Mouse (Mus musculus) megakaryocyte-erythroid progenitor cell, adult 5-6 weeks (primary cell): ENCODE results near the gene Prdx2. TPM values are rescaled to one million over a fixed set of nuclear protein-coding genes. Genes with fewer than 3 reads are reported as not detected.
A peak's percentile ranks its signal among the peaks of the same experiment; 100 is the strongest.

Experiments
- ATAC-seq: replicated peaks from 2 replicates; pipeline ENCODE4 v1.8.0; 2016; ENCODE audit warnings: mild to moderate bottlenecking, inconsistent platforms; ENCODE audit not compliant: severe bottlenecking, poor library complexity, low FRiP score, low TSS enrichment
- total RNA-seq, 2 experiments: library from RNA; stranded (forward) in 1 of 2; stranded (reverse) in 1 of 2; fragments of 200-1000, 215-1000 nt in 1 of 2; fragments of >200 nt in 1 of 2; fragmentation: Nextera tagmentation in 1 of 2; gene quantifications; 2 replicates each; pipeline ENCODE4 v1.2.3; 2014 to 2017

The Prdx2 gene
- total RNA-seq, 2 experiments from 2014 or later: 898 to 1,021 TPM

DNA sequence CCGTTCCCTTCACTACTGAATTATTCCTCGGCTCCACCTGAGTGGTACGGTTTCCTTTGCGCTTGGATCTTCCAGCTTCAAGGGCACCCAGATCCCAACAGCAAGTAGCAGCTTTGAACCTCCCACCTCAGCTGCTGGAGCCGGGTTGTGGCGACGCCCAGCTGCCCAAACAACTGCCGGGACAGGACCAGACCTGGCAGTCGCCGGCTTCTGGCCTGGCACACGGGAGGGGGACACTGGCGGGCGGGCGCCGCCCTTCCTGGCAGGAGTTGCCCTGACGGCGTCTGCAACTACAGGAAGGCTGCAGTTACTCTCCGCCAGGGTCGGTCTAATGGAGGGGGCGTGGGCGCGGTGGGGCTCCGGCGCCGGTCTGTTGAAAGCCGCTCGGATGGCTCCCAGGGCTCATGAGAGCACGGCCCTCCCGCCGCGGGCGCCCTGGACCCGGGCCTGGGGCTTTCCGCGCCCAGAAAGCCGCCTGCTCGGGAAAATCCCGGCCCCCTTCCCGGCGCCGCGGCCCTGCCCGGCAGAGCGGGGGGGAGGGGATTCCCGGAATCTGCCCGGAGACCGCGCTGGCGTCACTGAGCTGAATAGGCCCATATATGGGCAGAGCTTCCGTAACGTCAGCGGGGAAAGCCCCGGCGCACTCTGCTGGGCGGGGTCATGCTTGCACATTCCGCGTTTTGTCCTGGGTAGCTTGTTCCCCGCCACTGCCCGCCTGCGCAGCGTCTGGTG, 6.8 kb downstream of the Prdx2 start:
- peak; percentile 67 for ATAC-seq

DNA sequence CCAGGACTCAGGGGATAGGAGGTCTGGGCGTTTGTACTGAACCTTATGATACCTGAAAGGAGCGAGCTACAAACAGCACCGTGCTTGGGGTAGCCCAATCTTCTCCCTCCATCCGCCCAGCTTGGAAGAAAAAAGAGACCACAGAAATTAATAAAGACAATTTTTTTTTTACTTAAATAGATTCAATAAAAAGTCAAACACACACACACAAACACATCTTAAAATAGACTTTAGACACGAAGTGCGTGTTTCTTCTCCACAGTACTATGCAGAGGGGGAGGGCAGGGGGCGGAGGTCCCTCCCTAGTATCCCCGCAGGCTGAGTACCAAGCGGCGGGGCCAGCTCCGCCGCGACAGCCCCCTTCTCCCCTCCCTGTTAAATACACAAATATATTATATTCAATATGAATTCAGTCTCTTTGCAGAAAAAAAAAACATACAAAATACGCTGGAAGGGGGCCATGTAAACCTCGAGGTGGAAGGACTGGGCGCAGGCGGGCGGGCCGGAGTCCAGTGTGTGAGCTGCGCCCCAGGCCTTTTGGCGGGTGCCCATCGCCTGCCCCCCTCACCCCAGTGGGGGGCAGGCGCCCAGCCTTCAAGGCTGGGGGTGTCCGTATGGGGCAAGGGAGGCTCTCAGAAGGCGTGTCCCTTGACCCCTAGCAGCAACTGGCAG, 7.5 kb downstream of the Prdx2 start:
- no peak for ATAC-seq

DNA sequence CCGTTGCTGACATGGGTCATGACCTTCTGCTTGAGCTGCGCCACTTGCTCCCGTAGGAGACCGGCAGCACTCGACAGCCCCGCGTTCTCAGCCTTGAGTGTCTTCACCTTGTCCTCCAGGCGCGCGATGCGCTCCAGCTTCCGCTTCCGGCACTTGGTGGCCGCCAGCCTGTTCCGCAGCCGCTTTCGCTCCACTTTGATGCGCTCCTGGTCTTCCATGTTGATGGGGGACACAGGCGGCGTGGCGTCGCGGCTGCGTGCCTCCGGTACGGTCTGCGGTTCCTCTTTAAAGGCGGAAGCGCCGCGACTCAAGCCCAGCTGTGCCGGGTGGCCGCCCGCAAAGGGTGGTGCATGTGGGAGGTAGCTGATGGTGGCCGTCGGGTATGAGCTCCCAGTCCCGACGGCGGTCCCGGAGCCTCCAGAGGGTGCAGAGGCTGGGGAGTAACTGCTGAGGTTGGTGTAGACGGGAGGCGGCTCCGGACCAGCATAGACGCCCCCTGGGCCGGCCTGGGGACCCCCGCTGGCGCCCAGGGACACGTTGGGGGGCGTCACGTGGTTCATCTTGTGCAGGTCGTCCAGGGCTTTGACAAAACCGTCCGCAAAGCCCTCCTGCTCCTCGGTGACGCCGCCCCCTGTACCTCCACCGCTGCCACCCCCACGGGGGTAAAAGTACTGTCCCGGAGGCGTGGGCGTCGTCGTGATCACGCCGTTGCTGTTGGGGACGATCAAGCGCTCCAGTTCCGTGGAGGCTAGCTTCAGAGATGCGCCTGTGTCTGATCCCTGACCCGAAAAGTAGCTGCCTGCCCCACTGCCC, 8.3 kb downstream of the Prdx2 start:
- 0 out of 2 replicates have a peak, but pooled peaks have one; percentile 3 for ATAC-seq

DNA sequence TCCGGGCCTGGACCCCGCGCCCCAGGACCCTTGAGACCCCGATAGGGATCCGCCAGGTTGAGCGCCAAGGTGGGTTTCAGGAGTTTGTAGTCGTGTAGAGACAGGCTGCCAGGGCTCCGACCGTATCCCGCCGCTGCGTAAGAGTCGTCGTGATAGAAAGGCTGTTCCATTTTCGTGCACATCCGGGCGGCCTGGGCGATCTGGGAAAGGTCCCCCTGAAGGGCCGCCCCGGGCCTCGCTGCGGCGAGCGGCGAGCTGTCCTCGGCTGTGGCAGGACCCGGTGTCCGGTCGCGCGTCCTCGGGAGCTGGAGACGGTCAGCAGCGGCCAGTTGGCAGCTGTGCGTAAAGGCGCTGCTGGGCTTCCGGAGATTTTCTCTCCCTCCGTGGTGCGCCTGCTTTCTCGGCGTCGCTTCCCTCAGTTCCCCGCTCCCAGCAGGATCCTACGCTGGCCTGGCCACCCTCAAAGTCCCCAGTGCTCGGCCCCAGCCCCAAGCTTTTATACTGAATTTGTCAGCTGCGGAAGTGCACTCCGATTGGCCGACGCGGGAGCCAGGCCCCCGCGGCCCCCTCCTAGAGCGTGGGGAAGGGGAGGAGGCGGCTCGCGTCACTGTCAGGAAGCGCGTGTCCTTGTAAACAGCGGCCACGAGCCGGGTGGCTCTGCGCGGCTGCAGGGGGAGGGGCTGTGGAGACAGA, 9.0 kb downstream of the Prdx2 start, which contains the start of gene Junb:
TSS of gene Junb (minus strand) at position 471 of the 693 bp plus-strand sequence.
- ATAC-seq: peak; percentile 20

DNA sequence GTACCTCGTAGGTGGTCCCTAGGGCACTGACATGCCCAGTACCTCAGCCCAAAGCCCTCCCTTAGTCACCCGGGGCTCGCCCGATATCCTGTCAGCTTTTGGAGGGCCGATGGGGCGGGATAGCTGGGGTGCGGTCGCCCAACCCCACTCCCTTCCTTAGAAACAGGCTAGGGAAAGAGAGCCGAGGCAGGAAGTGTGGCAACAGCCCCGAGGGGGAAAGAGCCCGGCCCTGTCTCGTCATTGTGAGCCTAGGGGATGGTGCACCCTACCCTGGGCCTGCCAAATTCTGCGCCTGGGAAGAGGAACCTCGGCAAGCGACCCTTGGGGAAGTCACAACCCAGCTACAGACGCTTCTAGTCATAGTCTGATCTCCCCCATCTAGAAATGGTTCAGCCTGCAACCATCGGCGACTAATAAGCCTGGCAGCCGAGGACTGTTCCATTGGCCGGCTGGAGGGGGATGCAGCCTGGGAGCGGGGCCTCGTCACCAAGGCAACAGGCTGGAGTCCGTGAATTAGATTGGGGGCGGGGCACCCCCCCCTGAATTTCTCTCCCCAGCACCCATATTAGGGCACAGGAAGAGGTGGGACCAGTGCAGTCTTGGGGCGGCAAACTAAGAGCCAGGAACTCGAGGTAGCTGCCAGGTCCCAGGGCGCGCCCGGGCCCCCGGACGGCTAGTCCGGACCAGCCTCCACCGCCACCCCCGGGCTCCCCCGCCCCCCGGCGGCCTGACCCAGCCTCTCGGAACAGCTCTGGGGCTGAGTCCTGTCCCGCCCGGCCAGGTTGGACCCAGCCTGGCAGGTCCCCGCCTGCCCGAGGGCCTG, 10.4 kb downstream of the Prdx2 start:
- ATAC-seq: peak; percentile 27

DNA sequence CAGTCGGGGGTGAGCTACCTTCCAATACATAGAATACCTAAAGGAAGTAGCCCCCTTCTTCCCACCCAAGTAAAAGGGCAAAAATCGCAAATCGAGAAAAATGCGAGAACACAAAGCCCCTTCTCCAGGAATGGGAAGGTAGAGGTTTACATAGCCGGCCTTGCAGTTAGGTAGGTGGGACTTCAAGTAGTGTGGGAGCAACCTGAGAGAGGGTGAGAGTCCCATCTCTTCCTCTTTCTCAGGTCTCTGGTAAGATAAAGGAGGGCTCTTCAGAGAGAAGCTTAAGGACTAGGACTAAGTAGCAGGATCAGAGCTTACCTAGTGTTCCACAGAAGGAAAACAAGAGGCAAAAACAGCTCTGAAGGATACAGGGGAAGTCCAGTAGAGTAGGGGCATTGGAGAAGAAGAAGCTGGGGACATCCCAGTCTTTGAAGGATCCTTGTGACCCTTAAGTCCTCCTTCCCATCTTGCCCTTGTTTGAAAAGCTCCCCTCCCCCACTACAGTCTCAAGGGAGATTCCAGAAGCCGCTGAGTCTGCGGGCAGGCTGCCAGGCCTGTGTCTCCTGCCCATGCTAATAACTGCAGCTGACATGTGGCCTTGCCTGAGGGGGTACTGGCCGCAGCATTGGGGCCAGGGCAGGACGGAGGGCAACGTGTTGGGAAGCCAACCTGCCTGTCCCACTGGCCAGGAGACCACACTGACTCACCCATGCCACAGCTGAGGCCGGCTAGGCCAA, 11.4 kb downstream of the Prdx2 start:
- no peak for ATAC-seq

DNA sequence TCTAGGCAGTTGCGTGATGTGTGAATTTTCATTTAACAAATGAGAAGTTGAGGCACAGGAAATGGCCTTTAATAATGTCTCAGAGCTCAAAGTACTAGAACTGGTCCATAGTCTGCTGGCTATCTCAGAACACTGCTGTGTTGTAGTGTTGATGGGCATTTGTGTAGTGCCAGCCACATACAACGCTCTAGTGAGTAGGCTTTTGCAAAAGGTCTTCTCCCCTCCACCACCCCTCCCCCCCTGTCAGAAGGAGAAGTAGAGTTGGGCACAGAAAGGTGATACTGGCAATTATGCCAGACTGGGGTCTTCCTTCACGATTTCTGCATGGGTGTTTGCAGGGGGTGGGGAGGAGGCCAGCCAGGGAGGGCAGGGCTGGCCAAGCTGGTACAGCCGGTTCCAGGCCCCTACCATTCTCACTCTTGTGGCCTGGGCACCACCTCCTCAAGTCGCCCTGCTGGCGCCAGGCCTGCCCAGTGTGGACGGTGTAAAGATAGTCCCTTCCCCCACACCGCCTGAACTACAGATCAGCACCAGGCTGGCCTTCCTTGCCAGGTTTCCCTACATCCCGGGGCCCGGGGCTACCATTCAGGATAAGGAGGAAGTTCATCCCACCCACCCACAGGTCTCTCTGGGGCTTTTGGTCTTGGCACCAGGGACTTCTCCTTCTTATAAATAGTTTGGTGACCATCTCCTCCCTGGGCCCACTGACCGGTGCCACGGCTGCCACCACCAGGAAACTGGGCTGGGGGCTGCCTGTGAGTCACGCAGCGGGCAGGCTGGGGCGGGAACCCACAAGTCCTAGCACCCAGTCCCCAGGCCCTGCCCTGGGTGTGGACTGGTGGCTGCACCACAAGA, 12.5 kb downstream of the Prdx2 start:
- ATAC-seq: no peak

DNA sequence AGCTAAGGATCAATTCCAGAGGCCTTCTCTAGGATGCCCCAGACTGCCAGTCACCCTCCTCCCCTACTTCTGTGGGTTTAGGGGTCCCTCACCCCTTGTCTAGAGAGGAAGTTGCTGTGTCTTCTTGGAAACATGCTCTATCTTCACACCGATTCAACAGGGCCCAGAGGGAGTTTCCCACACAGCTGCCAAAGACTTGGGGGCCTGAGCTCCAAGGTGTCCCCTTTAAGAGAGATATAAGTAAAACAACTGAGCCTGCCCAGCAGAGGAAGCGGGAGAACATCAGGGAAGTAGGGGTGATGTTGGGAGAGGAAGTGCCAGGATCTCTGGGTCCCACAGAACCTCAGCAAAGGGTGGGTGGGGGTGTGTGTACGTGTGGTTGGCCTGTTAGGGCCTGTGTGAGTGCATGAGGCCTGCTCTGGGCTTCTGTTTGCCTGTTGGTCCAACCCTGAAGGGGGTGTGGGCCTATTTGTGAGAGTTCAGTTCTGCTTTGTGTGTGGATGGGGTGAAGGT, 13.2 kb downstream of the Prdx2 start:
- no peak for ATAC-seq

DNA sequence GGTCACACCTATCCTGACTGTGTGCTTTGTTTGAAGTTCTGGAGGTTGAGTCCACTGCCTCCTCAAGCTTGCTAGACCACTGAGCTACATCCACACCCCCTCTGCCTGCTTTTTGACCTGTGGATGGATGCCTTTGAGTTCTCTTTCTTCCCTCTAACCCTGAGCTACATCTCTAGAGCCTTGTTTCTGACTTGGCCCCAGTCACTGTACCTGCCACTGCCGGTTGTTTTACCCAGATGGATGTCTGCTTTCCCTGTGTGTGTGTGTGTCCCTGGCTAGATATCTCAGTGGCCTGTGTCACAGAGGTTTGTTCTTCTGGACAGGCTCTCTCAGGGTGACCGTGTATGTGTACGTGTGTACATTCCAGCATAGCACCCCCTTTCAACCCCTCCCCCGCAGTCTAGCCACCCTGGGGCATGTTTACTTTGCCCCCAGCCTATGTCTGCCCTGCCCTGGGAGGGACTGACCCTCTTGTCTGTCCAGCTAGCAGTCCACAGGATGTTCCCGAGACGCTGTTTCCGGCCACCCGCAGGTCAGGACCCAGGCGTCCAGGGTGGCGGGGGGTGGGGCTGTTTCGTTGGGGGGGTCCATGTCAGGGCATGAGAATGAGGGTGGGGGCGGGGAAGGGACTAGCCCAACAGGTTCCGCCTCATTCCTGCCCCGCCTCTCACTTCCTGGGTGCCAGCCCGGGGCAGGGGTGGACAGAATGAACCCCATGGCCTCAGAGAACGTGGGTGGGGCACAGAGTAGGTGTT, 15.1 kb downstream of the Prdx2 start:
- no peak for ATAC-seq

DNA sequence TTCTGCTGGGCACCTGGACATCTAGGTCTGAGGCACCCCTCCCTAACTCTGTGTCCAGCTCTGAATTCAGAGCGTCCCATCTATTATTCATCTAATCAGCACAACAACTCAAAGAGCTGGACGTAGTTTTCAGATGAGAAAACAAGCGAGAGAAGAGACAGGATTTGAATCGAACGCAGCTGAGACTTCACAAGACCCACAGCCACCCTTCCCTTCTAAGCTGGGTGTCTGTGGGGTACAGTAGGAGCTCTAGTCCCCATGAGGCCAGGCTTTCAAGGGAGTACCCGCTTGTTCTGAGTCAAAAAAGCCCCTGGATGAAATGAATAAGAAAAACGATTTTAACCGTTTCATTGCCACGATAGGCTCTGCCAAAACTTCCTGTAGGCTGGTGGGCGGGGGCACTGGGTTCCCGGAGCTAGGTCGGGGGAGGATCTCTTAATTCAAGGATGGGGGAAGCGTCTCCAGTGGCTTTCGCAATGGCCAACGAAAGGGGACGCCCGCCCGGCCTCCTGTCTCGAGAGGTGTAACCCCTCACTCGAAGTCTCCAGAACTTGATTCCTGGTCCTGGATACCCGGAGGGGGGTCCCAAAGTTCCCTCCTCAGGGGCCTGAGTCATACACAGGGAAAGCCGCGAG, 15.8 kb downstream of the Prdx2 start:
- ATAC-seq: no peak

DNA sequence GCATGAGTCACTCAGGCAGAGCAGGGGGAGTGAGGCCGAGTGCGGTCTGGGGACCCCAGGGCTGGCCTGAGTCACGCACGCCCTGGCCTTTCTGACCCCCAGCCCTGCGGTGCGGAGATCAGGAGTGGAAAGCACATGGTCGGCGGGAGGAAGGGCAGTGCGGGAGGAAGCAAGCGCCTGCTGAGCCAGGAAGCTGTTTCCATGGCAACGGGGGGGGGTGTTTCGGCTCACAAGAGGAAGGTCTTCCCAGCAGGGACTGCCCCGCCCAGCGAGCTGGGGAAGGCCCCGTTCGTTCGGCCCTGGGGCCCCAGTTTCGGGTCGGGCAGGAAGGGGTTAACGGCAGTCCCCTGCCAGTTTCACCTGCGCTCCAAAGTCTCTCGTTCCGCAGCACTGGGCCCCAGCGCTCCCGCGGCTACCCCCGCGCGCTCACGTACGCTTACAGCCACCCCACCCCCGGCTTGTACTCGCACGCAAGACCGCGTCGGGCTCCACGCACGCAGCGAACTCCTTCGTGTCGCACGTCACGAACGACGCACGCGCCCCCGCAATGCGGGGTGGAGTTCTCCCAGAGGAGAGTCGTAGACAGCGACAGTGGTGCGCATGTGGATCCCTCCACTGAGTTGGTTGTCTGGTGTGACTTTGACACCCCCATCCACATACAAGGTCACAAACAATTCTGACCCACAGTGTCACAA, 16.4 kb downstream of the Prdx2 start:
- ATAC-seq: peak; percentile 42

DNA sequence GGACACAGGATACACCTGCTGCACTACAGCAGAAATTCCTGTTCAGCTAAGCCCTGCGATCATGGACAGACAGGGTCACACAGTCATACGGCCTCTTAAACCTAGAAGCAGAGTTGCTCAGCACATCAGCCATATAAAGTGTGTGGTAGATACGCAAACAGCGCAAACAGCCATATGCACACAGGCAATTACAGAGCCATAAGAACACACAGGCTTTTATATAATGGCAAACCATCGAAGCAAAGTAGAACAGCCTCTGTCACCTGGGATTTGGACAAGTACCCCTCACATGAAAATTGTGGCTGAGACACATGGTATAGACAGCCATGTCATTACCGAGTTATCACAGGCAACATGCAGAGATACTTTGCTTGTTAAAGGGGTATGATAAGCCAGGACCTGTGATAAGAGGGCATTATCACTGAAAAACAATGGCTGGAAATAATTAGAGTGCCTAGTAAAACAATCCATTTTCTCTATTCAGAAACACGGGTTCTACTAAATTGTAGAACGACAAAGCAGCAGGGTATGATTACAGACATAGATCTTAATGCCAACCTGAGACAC, 17.1 kb downstream of the Prdx2 start:
- ATAC-seq: peak; percentile 6; the same call in 1 of the 2 replicates

DNA sequence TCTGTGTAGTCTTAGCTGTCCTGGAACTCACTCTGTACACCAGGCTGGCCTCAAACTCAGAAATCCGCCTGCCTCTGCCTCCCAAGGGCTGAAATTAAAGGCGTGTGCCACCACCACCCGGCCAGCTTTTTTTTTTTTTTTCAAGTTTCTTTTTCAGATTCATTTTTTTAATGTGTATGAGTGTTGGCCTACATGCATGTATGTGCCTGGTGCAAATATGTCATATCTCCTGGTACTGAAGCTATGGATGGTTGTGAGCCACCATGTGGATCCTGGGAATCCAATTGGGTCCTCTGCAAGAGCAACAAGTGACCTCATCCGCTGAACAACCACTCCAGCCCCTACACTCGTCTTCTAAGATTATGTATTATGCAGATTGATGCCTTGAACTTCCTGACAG, 18.0 kb downstream of the Prdx2 start:
- no peak for ATAC-seq

DNA sequence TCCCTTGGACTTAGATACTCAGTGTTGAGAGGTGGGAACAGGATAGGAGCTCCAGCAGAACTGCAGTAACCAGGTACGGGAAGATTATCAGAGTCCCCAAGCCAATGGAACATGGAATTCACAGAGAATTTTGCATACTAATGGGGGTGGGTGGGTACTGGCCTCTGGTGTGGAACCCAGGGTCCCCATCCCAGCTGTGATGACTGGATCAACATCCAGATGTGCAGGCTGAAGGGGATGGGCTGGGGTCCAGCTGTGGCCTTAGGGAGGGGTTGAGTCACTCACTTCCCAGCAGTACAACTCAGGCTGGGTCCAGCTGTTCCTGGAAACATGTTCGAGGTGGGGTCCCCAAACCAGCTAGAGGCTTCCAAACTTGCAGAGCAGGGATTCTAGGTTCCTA, 18.5 kb downstream of the Prdx2 start:
- no peak for ATAC-seq

DNA sequence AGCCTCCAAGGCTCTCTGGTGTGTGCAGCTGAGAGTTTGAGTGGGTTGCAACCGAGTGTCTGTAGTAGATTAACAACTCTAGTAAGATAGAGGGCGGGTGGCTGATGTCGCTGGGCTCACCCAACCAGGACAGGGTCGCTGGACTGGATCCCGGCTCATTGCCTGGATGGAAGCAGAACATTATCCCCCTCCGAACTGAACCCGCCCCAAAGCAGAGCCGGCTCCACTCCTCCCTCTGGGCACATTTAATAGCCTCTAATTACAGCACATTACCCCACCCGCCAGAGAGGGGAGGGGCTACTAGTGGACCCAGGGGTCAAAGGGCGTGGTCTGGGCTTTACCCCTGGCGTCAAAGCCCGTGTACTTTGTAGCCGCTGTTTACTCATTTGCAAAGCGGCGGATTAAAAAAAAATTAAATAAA, 19.9 kb downstream of the Prdx2 start:
- ATAC-seq: peak; percentile 8; the same call in 1 of the 2 replicates
